Mouse (Mus musculus): ENCODE data around the gene Khdrbs1.

The Khdrbs1 gene

DNA sequence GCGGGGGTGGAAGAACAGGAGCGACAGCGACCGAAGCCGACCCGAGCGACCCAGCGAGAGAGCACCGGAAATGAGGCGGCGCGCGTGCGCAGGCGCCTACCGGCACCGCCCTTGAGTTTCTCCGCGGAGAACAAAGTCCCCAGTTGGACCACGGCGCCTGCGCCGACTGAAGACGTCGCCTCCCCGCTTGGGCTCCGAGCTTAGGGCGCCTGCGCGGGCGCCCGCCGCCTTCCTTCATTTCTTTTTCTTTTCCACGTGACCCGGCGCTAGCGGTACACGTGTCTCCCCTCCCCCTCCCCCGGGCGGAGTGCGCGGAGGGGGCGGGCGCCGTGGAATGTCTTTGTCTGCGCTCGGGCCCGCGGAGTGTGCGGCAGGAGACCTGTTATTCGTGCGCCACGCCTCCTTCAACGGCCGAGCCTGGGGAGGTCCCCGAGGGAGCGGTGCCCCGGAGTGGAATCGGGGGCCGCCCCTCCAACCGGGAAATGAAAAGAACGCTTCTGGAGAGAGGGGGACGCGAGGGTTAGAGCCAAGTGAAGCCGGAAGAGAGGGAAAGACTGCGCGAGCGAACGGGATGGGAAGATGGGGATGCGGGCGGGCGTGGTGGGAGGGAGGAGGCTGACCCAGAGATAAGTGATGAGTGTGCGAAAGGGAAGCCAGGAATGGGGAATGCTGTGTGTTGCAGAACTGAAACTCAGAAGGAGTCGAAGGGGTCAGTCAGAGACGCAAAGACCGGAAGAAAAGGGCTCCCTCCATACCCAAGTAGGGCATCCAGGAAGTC lies at the start of gene Khdrbs1:
Gene Khdrbs1, minus strand, starts transcription at position 72 of the 778 bp plus-strand sequence.
- Histone ChIP-seq H3K4me3 (replicated peaks; ENCODE audit: low read length) (peak within 1 kb of the TSS; percentile 96), H3K36me3 (ENCODE audit: insufficient read depth, low read length) (peaks cover 19% of the 10 kb centered on the region), H3K9me3 (ENCODE audit: low read length) (no peaks in the 10 kb centered on the region), H3K27me3 (ENCODE audit: insufficient read depth, low read length) (peaks cover 53% of the 10 kb centered on the region), H3K4me1 (replicated peaks; ENCODE audit: low read depth, low read length) (peaks cover 53% of the 10 kb centered on the region)
- TF ChIP-seq CTCF (conservative IDR thresholded peaks at IDR 0.05; ENCODE audit: low read length) (no peak), POU5F1 (IDR thresholded peaks at IDR 0.05; ENCODE audit: borderline replicate concordance, low read length) (no peak), NANOG (IDR thresholded peaks at IDR 0.05; ENCODE audit: borderline replicate concordance, low read length) (no peak)

DNA sequence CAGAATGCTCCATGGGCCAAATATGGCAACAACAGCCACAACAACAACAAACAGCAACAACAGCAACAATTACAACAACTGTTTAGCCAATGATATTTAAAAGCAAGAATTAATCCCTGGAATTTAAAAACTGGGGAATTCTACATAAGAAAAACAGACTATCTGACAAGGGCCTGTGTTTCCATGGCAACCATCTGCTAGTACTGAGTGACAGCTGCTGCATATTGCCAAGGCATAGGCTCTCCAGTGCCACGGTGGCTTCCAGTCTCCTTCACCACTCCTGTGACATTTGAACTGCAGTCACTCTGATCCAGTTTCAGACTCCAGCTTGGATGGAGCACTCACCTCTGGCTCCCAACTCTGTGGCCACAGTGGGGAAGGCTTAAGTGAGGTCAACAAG lies 49.3 kb upstream of the Khdrbs1 start:
- no peak for TF ChIP-seq CTCF (conservative IDR thresholded peaks at IDR 0.05; ENCODE audit: low read length)
- TF ChIP-seq NANOG (IDR thresholded peaks at IDR 0.05; ENCODE audit: borderline replicate concordance, low read length), result no peak
- TF ChIP-seq POU5F1 (IDR thresholded peaks at IDR 0.05; ENCODE audit: borderline replicate concordance, low read length), result no peak
- peaks cover 4% of the 10 kb centered on the region; the same call in 1 of the 2 replicates for H3K9me3 ChIP-seq (ENCODE audit: low read length)
- no peaks in the 10 kb centered on the region for H3K36me3 ChIP-seq (ENCODE audit: insufficient read depth, low read length)
- H3K27me3 ChIP-seq (ENCODE audit: insufficient read depth, low read length), result no peaks in the 10 kb centered on the region; the same call in 1 of the 2 replicates
- no peak overlapping the region for H3K4me3 ChIP-seq (replicated peaks; ENCODE audit: low read length)
- peaks cover 43% of the 10 kb centered on the region for H3K4me1 ChIP-seq (replicated peaks; ENCODE audit: low read depth, low read length)

DNA sequence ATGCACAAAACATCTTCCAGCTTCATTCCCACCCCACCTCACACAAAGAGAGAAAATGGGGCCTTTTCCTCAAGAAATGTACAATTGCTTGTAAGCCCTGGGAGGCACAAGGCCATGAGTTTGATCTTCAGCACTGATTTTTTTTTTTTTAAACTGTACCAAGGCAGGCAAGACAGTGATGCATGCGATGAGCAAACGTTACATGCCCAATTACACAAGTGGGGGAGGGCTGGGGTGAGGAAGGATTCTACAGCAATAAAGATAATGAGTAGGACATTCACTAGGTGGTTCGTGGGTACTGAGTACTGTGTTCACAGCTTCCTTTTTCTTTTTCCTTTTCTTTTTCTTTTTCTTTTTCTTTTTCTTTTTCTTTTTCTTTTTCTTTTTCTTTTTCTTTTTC lies 48.4 kb upstream of the Khdrbs1 start:
- TF ChIP-seq CTCF (conservative IDR thresholded peaks at IDR 0.05; ENCODE audit: low read length), result no peak
- no peak for TF ChIP-seq POU5F1 (IDR thresholded peaks at IDR 0.05; ENCODE audit: borderline replicate concordance, low read length)
- TF ChIP-seq NANOG (IDR thresholded peaks at IDR 0.05; ENCODE audit: borderline replicate concordance, low read length), result no peak
- peaks cover 34% of the 10 kb centered on the region for H3K4me1 ChIP-seq (replicated peaks; ENCODE audit: low read depth, low read length)

DNA sequence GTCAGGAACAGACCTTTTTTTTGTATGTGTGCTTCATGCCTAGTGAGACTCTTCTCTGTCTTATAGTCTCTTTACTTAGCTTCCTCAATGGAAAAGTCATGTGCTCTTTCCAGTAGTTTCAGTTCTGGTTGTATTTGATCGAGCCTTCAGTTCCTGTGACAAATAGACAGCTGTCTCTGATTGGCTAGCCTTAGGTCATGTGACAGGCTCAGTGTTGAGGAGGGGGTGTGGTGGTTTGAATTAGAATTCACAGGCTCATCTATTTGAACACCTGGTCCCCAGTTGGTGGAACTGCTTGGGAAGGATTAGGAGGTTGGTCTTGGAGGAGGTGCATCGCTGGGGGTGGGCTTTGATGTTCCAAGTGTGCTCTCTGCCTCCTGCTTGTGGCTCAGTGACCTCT lies 47.5 kb upstream of the Khdrbs1 start:
- Histone ChIP-seq H3K9me3 (ENCODE audit: low read length) (peaks cover 4% of the 10 kb centered on the region; the same call in 1 of the 2 replicates), H3K27me3 (ENCODE audit: insufficient read depth, low read length) (no peaks in the 10 kb centered on the region; the same call in 1 of the 2 replicates), H3K4me1 (replicated peaks; ENCODE audit: low read depth, low read length) (peaks cover 26% of the 10 kb centered on the region), H3K4me3 (replicated peaks; ENCODE audit: low read length) (no peak overlapping the region), H3K36me3 (ENCODE audit: insufficient read depth, low read length) (no peaks in the 10 kb centered on the region)
- TF ChIP-seq NANOG (IDR thresholded peaks at IDR 0.05; ENCODE audit: borderline replicate concordance, low read length), result no peak
- no peak for TF ChIP-seq CTCF (conservative IDR thresholded peaks at IDR 0.05; ENCODE audit: low read length)
- no peak for TF ChIP-seq POU5F1 (IDR thresholded peaks at IDR 0.05; ENCODE audit: borderline replicate concordance, low read length)

More for the DNA sequence above, 48.4 kb upstream of the Khdrbs1 start:
- Histone ChIP-seq H3K4me3 (replicated peaks; ENCODE audit: low read length) (no peak overlapping the region), H3K27me3 (ENCODE audit: insufficient read depth, low read length) (no peaks in the 10 kb centered on the region; the same call in 1 of the 2 replicates), H3K36me3 (ENCODE audit: insufficient read depth, low read length) (no peaks in the 10 kb centered on the region), H3K9me3 (ENCODE audit: low read length) (peaks cover 4% of the 10 kb centered on the region; the same call in 1 of the 2 replicates)

DNA sequence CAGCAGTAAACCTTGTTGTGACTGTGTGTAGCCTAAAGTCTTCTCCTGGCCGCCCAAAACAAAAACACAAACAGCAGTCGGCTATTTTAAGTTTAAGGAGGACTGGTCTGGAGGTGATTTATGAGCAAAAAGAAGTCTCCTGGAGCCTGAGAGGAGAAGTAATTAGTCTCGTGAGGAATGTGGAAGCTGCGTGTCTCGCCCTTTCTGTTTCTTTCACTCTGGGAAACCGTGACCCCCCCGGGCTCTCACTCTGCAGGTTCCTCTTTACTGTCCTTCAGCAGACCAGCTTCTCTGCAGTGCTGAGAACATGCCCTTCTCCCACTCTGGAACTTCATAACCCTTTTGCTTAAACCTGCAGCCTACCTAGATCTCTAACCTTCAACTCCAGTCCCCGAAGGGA lies 46.6 kb upstream of the Khdrbs1 start:
- no peak for TF ChIP-seq CTCF (conservative IDR thresholded peaks at IDR 0.05; ENCODE audit: low read length)
- TF ChIP-seq NANOG (IDR thresholded peaks at IDR 0.05; ENCODE audit: borderline replicate concordance, low read length), result no peak
- TF ChIP-seq POU5F1 (IDR thresholded peaks at IDR 0.05; ENCODE audit: borderline replicate concordance, low read length), result no peak
- no peaks in the 10 kb centered on the region; the same call in 1 of the 2 replicates for H3K27me3 ChIP-seq (ENCODE audit: insufficient read depth, low read length)
- no peaks in the 10 kb centered on the region for H3K36me3 ChIP-seq (ENCODE audit: insufficient read depth, low read length)
- H3K9me3 ChIP-seq (ENCODE audit: low read length), result peaks cover 4% of the 10 kb centered on the region; the same call in 1 of the 2 replicates
- H3K4me3 ChIP-seq (replicated peaks; ENCODE audit: low read length), result no peak overlapping the region
- peaks cover 17% of the 10 kb centered on the region for H3K4me1 ChIP-seq (replicated peaks; ENCODE audit: low read depth, low read length)

DNA sequence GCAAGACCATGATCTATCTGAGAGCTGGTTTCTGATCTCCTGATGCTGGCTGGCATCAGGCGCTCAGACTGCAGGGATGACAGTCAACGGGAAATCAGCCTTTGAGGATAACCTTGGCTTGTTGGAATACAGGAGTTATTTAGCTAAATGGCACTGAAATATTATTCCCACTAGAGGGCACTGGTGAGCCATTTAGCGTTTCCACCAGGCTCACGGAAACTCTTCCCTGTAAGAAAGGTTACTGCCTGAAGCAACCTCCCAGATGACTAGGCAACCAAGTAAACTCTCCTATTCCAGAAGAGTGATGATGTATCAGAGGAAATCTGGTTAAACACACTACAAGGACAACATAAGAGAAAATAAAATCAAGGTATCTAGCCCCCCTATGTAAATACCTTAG lies 43.1 kb upstream of the Khdrbs1 start:
- H3K27me3 ChIP-seq (ENCODE audit: insufficient read depth, low read length), result 0 out of 2 replicates have a peak, but pooled peaks cover 3% of the 10 kb centered on the region
- H3K4me3 ChIP-seq (replicated peaks; ENCODE audit: low read length), result no peak overlapping the region
- H3K9me3 ChIP-seq (ENCODE audit: low read length), result peaks cover 4% of the 10 kb centered on the region; the same call in 1 of the 2 replicates
- no peaks in the 10 kb centered on the region for H3K36me3 ChIP-seq (ENCODE audit: insufficient read depth, low read length)
- H3K4me1 ChIP-seq (replicated peaks; ENCODE audit: low read depth, low read length), result peaks cover 10% of the 10 kb centered on the region
- TF ChIP-seq NANOG (IDR thresholded peaks at IDR 0.05; ENCODE audit: borderline replicate concordance, low read length) (no peak), CTCF (conservative IDR thresholded peaks at IDR 0.05; ENCODE audit: low read length) (peak; percentile 91)

DNA sequence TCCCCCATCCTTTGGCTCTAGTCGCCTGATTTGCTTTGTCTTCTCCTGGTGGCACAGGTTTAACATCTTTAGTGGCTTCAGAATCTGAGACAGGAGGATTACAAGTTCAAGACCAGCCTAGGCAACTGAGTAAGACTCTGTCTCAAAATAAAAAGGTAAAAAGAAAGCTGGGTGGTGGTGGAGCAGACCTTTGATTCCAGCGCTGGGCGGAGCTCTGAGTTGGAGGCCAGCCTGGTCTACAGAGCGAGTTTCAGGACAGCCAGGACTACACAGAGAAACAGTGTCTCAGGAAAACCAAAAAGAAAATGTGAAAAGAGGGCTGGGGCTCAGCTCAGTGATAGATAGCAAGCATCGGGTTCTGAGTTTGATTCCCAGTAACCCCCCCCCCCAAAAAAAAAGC lies 41.4 kb upstream of the Khdrbs1 start:
- Histone ChIP-seq H3K36me3 (ENCODE audit: insufficient read depth, low read length) (no peaks in the 10 kb centered on the region), H3K4me1 (replicated peaks; ENCODE audit: low read depth, low read length) (peaks cover 10% of the 10 kb centered on the region), H3K27me3 (ENCODE audit: insufficient read depth, low read length) (peaks cover 5% of the 10 kb centered on the region; the same call in 1 of the 2 replicates), H3K9me3 (ENCODE audit: low read length) (no peaks in the 10 kb centered on the region), H3K4me3 (replicated peaks; ENCODE audit: low read length) (no peak overlapping the region)
- no peak for TF ChIP-seq CTCF (conservative IDR thresholded peaks at IDR 0.05; ENCODE audit: low read length)
- no peak for TF ChIP-seq NANOG (IDR thresholded peaks at IDR 0.05; ENCODE audit: borderline replicate concordance, low read length)
- TF ChIP-seq POU5F1 (IDR thresholded peaks at IDR 0.05; ENCODE audit: borderline replicate concordance, low read length), result no peak

DNA sequence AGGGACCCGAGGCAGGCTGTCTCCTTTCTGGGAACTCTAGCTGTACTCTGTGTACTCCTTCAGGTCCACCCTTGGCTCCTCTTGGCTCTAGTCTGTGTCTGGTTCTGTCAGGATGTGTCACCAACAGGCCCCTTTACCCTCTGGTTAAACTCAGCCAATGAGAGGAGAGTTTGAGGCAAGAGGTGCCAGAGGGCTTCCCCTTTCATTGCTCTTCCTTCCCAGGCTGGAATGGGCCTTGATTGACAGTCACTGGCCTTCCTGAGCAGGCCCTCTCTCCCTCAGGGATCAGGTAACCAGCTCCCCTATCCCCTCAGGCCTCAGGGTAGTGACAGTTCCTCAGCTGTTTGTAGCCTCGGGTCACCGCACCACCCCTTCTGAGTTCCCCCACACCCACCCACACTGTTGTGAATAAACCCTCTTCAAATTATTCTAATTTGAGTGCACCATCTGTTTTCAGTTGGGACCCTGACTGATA lies 40.8 kb upstream of the Khdrbs1 start:
- Histone ChIP-seq H3K9me3 (ENCODE audit: low read length) (no peaks in the 10 kb centered on the region), H3K4me1 (replicated peaks; ENCODE audit: low read depth, low read length) (peaks cover 10% of the 10 kb centered on the region), H3K27me3 (ENCODE audit: insufficient read depth, low read length) (peaks cover 6% of the 10 kb centered on the region; the same call in 1 of the 2 replicates), H3K36me3 (ENCODE audit: insufficient read depth, low read length) (no peaks in the 10 kb centered on the region), H3K4me3 (replicated peaks; ENCODE audit: low read length) (no peak overlapping the region)
- no peak for TF ChIP-seq NANOG (IDR thresholded peaks at IDR 0.05; ENCODE audit: borderline replicate concordance, low read length)
- no peak for TF ChIP-seq POU5F1 (IDR thresholded peaks at IDR 0.05; ENCODE audit: borderline replicate concordance, low read length)
- no peak for TF ChIP-seq CTCF (conservative IDR thresholded peaks at IDR 0.05; ENCODE audit: low read length)
